Comparison of ENCODE assay signal across 7 mouse cellular contexts in the genomic region with DNA sequence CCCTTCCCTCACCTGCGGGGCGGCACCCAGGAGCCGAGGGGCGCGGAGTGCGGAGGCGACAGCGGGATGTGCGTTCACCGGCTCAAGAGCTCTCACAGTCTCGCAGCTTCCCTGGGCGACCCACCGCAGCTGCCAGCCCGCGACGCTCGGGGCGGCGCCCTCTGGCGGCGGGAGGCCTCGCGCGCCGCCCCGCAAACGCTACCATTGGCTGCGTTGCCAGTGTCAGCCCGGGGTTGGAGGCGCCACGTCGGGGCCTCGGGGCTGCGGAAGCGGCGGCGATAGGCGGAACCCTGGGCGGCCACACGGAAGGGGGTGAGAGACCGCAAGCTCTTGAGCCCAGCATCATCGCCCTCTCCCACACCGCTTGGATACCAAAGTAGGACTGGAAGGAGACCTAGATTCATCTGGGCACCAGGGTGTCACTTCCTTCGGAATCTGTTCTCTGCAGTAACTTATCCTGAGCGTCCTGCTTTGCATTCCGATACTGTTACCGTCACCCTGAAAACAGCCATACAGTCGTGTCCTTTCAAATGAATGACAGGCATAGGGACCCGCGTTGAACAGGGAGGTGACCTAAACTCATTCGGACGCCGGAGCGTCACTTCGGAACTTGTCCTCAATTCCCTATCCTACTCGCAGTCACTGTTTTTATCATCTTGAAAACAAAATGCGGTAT. TPM values are rescaled to one million over a fixed set of nuclear protein-coding genes. Genes with fewer than 3 reads are reported as not detected.
DNase-seq lines count a peak whose midpoint lies in the region; ATAC-seq and TF ChIP-seq lines count a peak whose summit lies in the region.

A gene (minus strand): TSS at position 186 of the 676 bp plus-strand sequence.

- H3K9ac ChIP-seq in embryonic facial prominence, embryonic 12.5 days: peak within 1 kb of the TSS; percentile 73
- H3K9ac ChIP-seq in limb, embryonic 12.5 days (replicated peaks): peak within 1 kb of the TSS; percentile 83
- peak within 1 kb of the TSS; percentile 91 for H3K9ac ChIP-seq in midbrain, embryonic 15.5 days

- H3K4me3 ChIP-seq in embryonic facial prominence, embryonic 12.5 days: peak within 1 kb of the TSS; percentile 86
- peak within 1 kb of the TSS; percentile 67 for H3K4me3 ChIP-seq in kidney, adult 2 months (ENCODE audit: insufficient read depth, low read depth, low read length)
- peak within 1 kb of the TSS; percentile 90 for H3K4me3 ChIP-seq in limb, embryonic 12.5 days (replicated peaks)
- peak within 1 kb of the TSS; percentile 93 for H3K4me3 ChIP-seq in midbrain, embryonic 15.5 days
- peak within 1 kb of the TSS; percentile 97 for H3K4me3 ChIP-seq in spleen, adult 2 months (ENCODE audit: extremely low read depth, insufficient read depth, insufficient read length)

- TF ChIP-seq CTCF in kidney, adult 2 months (conservative IDR thresholded peaks at IDR 0.05; ENCODE audit: insufficient read depth, insufficient read length, low read depth, low read length): peak; percentile 63
- TF ChIP-seq CTCF in spleen, adult 2 months (IDR thresholded peaks at IDR 0.05; ENCODE audit: extremely low read depth, insufficient read depth, insufficient read length, insufficient replicate concordance): peak; percentile 87

- H3K4me1 ChIP-seq in embryonic facial prominence, embryonic 12.5 days: 0 out of 2 replicates have a peak, but pooled peaks cover 6% of the 10 kb centered on the region
- H3K4me1 ChIP-seq in kidney, adult 2 months (ENCODE audit: control insufficient read depth, insufficient read depth, low read length): peaks cover 10% of the 10 kb centered on the region; the same call in 1 of the 2 replicates
- H3K4me1 ChIP-seq in limb, embryonic 12.5 days (replicated peaks): peaks cover 15% of the 10 kb centered on the region
- peaks cover 22% of the 10 kb centered on the region for H3K4me1 ChIP-seq in midbrain, embryonic 15.5 days
- H3K4me1 ChIP-seq in spleen, adult 2 months (ENCODE audit: control insufficient read depth, insufficient read depth, insufficient read length): peaks cover 3% of the 10 kb centered on the region; the same call in 1 of the 2 replicates

- no peaks in the 10 kb centered on the region for H3K36me3 ChIP-seq in embryonic facial prominence, embryonic 12.5 days
- H3K36me3 ChIP-seq in kidney, adult 2 months (ENCODE audit: control insufficient read depth, insufficient read depth, low read length): no peaks in the 10 kb centered on the region
- no peaks in the 10 kb centered on the region for H3K36me3 ChIP-seq in limb, embryonic 12.5 days
- H3K36me3 ChIP-seq in midbrain, embryonic 15.5 days (replicated peaks): no peaks in the 10 kb centered on the region
- H3K36me3 ChIP-seq in spleen, adult 2 months (ENCODE audit: control insufficient read depth, insufficient read depth, low read length): no peaks in the 10 kb centered on the region

- H3K4me2 ChIP-seq in embryonic facial prominence, embryonic 12.5 days (replicated peaks): peak within 1 kb of the TSS; percentile 80
- peak within 1 kb of the TSS; percentile 88 for H3K4me2 ChIP-seq in limb, embryonic 12.5 days
- H3K4me2 ChIP-seq in midbrain, embryonic 15.5 days: peak within 1 kb of the TSS; percentile 80

- H3K27me3 ChIP-seq in embryonic facial prominence, embryonic 12.5 days: no peaks in the 10 kb centered on the region
- H3K27me3 ChIP-seq in kidney, adult 2 months (replicated peaks; ENCODE audit: control insufficient read depth, insufficient read depth, low read length): no peaks in the 10 kb centered on the region
- H3K27me3 ChIP-seq in limb, embryonic 12.5 days: 0 out of 2 replicates have a peak, but pooled peaks cover 4% of the 10 kb centered on the region
- no peaks in the 10 kb centered on the region for H3K27me3 ChIP-seq in midbrain, embryonic 15.5 days (replicated peaks)
- H3K27me3 ChIP-seq in spleen, adult 2 months (ENCODE audit: control insufficient read depth, insufficient read depth, low read length): no peaks in the 10 kb centered on the region

- peak; percentile 93 for DNase-seq in adrenal gland, postnatal 25 days
- peak; percentile 91 to 95 for DNase-seq in heart, adult 18-20 months
- peak; percentile 95 for DNase-seq in kidney, adult 2 months
- peak; percentile 83 to 89 for DNase-seq in spleen, adult 2 months (ENCODE audit: low read depth in 1 of 2, low spot score in 2 of 2)

- TF ChIP-seq POLR2A in kidney, adult 2 months (IDR thresholded peaks at IDR 0.05; ENCODE audit: low read depth, low read length): peak; percentile 21
- peak; percentile 54 for TF ChIP-seq POLR2A in spleen, adult 2 months (IDR thresholded peaks at IDR 0.05; ENCODE audit: low read depth, low read length)

- H3K9me3 ChIP-seq in embryonic facial prominence, embryonic 12.5 days: no peaks in the 10 kb centered on the region
- 0 out of 2 replicates have a peak, but pooled peaks cover 3% of the 10 kb centered on the region for H3K9me3 ChIP-seq in limb, embryonic 12.5 days
- no peaks in the 10 kb centered on the region for H3K9me3 ChIP-seq in midbrain, embryonic 15.5 days

- peak within 1 kb of the TSS; percentile 87 for H3K27ac ChIP-seq in embryonic facial prominence, embryonic 12.5 days
- peak within 1 kb of the TSS; percentile 71 for H3K27ac ChIP-seq in kidney, adult 2 months (ENCODE audit: insufficient read depth, low read depth, low read length)
- peak within 1 kb of the TSS; percentile 89 for H3K27ac ChIP-seq in limb, embryonic 12.5 days
- peak within 1 kb of the TSS; percentile 93 for H3K27ac ChIP-seq in midbrain, embryonic 15.5 days
- H3K27ac ChIP-seq in spleen, adult 2 months (ENCODE audit: insufficient read depth, low read length): peak within 1 kb of the TSS; percentile 95

- WGBS in embryonic facial prominence, embryonic 12.5 days: under 1% methylated on average over 53 of the region's 57 CpGs
- WGBS in kidney, adult 2 months: under 1% methylated on average over 54 of the region's 57 CpGs
- WGBS in limb, embryonic 12.5 days: under 1% methylated on average over 55 of the region's 57 CpGs
- WGBS in midbrain, embryonic 15.5 days: under 1% methylated on average over 57 of the region's 57 CpGs
- WGBS in spleen, adult 2 months: under 1% methylated on average over 57 of the region's 57 CpGs

- peak; percentile 91 for ATAC-seq in embryonic facial prominence, embryonic 12.5 days (ENCODE audit: insufficient number of reproducible peaks, insufficient read depth, low FRiP score, low TSS enrichment)
- ATAC-seq in limb, embryonic 12.5 days (ENCODE audit: insufficient number of reproducible peaks, insufficient read depth, low FRiP score, low TSS enrichment, low read depth): peak; percentile 93
- peak; percentile 95 for ATAC-seq in midbrain, embryonic 15.5 days (replicated peaks)

RNA-seq across cellular contexts. Expression of the gene that starts here (rescaled TPM):
- 93.1 and 98.6 TPM in 2 replicates for total RNA-seq in adrenal gland, postnatal 25 days (2021)
- 112 TPM in 2 replicates for polyA plus RNA-seq in embryonic facial prominence, embryonic 12.5 days (2016; fragmentation: Nextera tagmentation; extraction: Ambion mirVana)
- 10 to 100 TPM; 20.8 to 29.1 TPM for total RNA-seq in heart, adult 18-20 months (2021)
- 29.5 and 32.9 TPM in 2 replicates for polyA plus RNA-seq in kidney, adult 2 months (2012; rRNA removed)
- polyA plus RNA-seq in limb, embryonic 12.5 days (2016; fragmentation: Nextera tagmentation; extraction: Ambion mirVana): 98.3 and 101 TPM in 2 replicates
- 74.5 and 84.6 TPM in 2 replicates for polyA plus RNA-seq in midbrain, embryonic 15.5 days (2015; fragmentation: Nextera tagmentation; extraction: Ambion mirVana)
- polyA plus RNA-seq in spleen, adult 2 months (2012; rRNA removed): 43.0 and 46.0 TPM in 2 replicates

Comparison
In these comparisons a context has a peak if more than half of its experiments do, and no peak if none do; other contexts are left out.
1. Peak in every context shown above with its lines: DNase-seq, ATAC-seq, H3K4me3 ChIP-seq and H3K27ac ChIP-seq.